Mouse (Mus musculus) gastrocnemius, adult 2 months (tissue): ENCODE results near the gene Sync. TPM values are rescaled to one million over a fixed set of nuclear protein-coding genes. Genes with fewer than 3 reads are reported as not detected.

Experiments
- DNase-seq: peaks from one replicate; pipeline ENCODE4 v3.0.0; 2022
- H3K27ac ChIP-seq: fragments of 200-600 bp; 2 replicates; pipeline ENCODE4 v1.8.1; 2022; ENCODE audit warnings: mild to moderate bottlenecking
- H3K4me3 ChIP-seq: fragments of 200-600 bp; 2 replicates; pipeline ENCODE4 v1.8.1; 2022; ENCODE audit warnings: mild to moderate bottlenecking, moderate library complexity
- CTCF ChIP-seq: fragments of 200-600 bp; IDR thresholded peaks from 2 replicates; pipeline ENCODE4 v1.8.1; 2022; ENCODE audit warnings: antibody characterized with exemption, mild to moderate bottlenecking, moderate library complexity
- intact Hi-C: fragments of 180-260 bp; cut with DNase I; formaldehyde crosslinking; loops from one replicate; pipeline ENCODE4 v1.15.1; 2025
- total RNA-seq, 2 experiments: library from RNA; stranded (reverse); gene quantifications; 2 replicates each; pipeline ENCODE4 v1.2.3; 2021

Gene Sync
- total RNA-seq, 2 experiments from 2014 or later = 39.9 to 46.5 TPM

DNA sequence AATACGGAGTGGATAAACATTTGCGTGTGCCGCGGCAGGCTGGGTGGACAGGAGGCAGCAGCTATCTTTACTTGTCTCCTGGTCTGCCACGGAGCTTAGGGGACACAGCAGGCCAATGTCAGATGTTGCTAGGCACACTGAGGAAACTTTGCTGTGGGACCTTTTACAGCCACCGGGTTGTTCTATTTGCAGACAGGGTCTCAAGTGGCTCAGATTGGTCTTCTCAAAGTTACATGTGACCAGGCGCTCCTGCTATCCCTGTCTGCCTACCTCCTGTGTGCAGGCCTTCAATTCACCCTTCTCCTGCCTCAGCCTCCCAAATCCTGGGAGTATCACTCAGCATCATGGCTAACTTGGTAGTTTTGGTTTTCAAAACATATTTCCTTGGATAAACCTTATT lies 8.6 kb downstream of the Sync start:
- peak overlapping the region; percentile 81 for H3K27ac ChIP-seq
- no peak for TF ChIP-seq CTCF
- peak; percentile 36 for DNase-seq
- H3K4me3 ChIP-seq = peak overlapping the region; percentile 30
- intact Hi-C loops = no loop called here

DNA sequence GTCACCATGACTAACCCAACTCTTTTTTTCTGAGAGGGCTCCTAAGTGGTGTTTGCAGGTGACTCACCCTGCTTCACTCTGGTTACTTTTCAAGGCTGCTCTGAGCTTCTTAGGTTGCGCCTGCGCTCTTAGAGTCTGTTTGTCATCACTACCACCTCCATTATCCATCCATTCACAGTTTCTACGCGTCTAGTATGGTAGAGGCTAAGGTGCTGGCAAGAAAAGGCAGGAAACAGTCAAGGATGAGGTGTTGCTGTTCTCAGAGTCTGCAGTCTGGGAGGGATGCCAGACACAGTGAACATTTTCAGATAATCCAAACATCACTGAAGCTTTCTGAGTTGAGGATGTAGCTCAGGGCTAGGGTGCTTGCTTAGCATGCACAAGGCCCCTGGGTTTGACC lies 10.3 kb downstream of the Sync start:
- intact Hi-C loops = no loop called here
- no peak for DNase-seq
- H3K27ac ChIP-seq = peak overlapping the region; percentile 86
- no peak overlapping the region for H3K4me3 ChIP-seq
- TF ChIP-seq CTCF = no peak

DNA sequence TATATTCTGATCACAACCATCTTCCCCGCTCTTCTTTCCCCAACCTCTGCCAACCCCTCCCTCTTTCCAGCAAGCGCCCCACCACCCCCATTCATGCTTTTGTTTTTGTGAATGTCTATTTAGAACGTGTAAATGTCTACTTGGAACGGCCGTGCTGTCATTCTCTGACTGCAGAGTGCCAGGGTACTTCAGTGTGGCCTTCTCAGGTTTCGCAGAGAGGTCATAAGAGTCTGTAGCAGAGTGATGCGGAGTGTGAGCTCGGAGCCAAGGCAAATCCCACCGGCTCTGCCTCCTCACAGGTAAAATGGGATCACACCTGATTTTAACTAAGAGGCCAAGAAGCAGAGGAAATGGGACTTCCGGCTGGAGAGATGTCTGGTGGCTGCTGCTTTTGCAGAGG lies 11.7 kb downstream of the Sync start:
- no peak for TF ChIP-seq CTCF
- Histone ChIP-seq H3K4me3 (no peak overlapping the region), H3K27ac (peak overlapping the region; percentile 86)
- peak; percentile 62 for DNase-seq
- intact Hi-C loops = no loop called here

DNA sequence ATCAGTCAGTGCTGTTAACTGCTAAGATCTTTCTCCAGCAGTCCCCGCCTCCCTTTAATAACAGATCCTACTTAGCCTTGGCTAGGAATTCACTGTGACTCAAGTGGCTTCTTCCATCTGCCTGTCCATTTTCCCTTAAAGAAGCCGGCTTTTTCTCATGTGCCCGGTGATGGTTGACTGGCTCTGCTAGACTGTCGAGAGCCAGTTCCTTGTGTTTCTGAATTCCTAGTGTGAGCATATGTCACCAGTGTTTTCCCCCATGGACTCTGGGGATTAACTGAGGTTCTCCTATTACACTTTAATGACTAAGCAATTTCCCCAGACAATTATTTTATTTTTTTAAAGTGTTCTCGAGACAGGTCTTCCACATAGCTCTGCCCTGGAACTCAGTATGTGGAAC lies 16.0 kb downstream of the Sync start:
- no peak for DNase-seq
- intact Hi-C loops = no loop called here
- no peak for TF ChIP-seq CTCF
- Histone ChIP-seq H3K27ac (peak overlapping the region; percentile 51; the same call in 1 of the 2 replicates), H3K4me3 (no peak overlapping the region)

DNA sequence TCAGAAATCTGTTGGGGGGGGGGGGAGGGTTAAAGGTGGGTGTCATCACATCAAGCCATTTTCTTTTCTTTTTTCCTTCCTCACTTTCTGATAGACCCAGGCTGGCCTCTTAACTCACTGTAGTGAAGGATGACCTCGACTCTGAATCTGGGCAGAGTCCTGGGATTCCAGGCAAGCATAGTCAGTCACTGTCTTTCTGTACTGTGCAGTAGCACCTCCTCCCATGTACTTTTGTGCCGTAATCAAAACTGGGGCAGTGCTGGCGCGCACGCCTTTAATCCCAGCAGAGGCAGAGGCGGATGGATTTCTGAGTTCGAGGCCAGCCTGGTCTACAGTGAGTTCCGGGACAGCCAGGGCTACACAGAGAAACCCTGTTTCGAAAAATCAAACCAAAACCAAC lies 16.4 kb downstream of the Sync start:
- no peak for TF ChIP-seq CTCF
- intact Hi-C loops = no loop called here
- peak overlapping the region; percentile 51; the same call in 1 of the 2 replicates for H3K27ac ChIP-seq
- no peak overlapping the region for H3K4me3 ChIP-seq
- DNase-seq = peak; percentile 32

DNA sequence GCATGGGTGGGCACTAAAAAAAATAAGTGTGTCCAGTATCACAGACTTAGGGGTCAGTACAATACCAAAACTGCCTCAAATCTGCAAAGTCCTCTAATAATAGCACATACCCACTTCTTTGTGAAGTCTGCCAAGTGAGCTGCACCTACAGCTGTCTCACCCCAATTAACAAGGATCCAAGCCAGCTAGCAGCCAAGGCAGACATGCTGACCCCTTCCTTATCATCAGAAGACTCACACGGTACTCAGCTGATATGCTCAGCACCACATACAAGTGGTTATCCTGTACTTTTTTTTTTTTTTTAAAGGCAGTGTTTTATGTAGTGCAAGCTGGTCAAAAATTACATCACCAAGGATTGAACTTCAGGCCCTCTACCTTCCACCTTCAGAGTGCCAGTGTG lies 16.9 kb downstream of the Sync start:
- intact Hi-C loops = no loop called here
- H3K4me3 ChIP-seq = no peak overlapping the region
- no peak for TF ChIP-seq CTCF
- no peak for DNase-seq
- H3K27ac ChIP-seq = peak overlapping the region; percentile 51

- no peak for DNase-seq
- intact Hi-C loops = no loop called here
- TF ChIP-seq CTCF = no peak
- H3K4me3 ChIP-seq = no peak overlapping the region
- no peak overlapping the region for H3K27ac ChIP-seq
Observed at GRCm38 (mm10) chr4:129307936-129308335, 20.5 kb downstream of the Sync start.

GRCm38 (mm10) chr4:129313886-129314285 lies 26.5 kb downstream of the Sync start:
- Histone ChIP-seq H3K27ac (no peak overlapping the region), H3K4me3 (no peak overlapping the region)
- no peak for DNase-seq
- no peak for TF ChIP-seq CTCF
- intact Hi-C loops = no loop called here

DNA sequence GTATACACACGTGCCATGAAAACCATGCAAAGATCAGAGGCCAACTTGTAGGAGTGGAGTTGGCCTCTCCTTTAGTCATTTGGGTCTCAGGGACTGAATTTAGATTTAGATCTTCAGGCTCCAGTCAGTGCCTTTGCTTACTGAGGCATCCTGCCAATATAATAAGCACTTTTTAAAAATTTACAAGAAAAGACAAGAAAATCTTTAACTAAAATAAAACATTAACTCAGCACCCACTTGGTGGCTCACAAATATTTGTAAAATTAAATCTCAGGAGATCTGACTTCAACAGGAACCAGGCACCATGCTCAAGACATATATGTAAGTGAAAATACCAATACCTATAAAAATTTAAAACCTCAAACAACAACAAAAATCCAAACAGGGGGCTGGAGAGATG lies 33.5 kb downstream of the Sync start:
- H3K4me3 ChIP-seq = no peak overlapping the region
- intact Hi-C loops = no loop called here

GRCm38 (mm10) chr4:129322042-129322441 lies 34.6 kb downstream of the Sync start:
- intact Hi-C loops = no loop called here
- no peak overlapping the region for H3K27ac ChIP-seq
- DNase-seq = no peak
- no peak overlapping the region for H3K4me3 ChIP-seq
- no peak for TF ChIP-seq CTCF

More for the DNA sequence above, 33.5 kb downstream of the Sync start:
- DNase-seq = no peak
- no peak overlapping the region for H3K27ac ChIP-seq
- TF ChIP-seq CTCF = no peak

- intact Hi-C loops = no loop called here
- TF ChIP-seq CTCF = no peak
- DNase-seq = no peak
- no peak overlapping the region for H3K27ac ChIP-seq
- no peak overlapping the region for H3K4me3 ChIP-seq
Observed at GRCm38 (mm10) chr4:129323491-129323890, 36.1 kb downstream of the Sync start.

DNA sequence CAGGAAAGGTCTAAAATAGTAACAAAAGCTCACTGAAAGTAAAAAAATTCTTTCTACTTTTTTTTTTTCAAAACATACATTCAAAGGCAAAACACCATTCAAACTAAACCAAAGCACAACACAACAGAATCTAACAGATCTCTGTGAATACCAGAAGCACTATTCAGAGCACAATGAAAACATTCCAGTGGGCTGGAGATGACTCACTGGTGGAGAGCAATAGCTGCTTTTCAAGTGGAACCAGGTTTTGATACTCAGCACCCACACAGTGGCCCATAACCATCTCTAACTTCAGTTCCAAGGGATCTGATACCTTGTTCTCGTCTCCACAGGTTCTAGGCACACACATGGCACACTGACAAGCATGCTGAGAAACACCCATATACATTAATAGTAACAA lies 37.3 kb downstream of the Sync start:
- Histone ChIP-seq H3K4me3 (no peak overlapping the region), H3K27ac (no peak overlapping the region)
- intact Hi-C loops = no loop called here
- no peak for DNase-seq
- TF ChIP-seq CTCF = no peak

DNA sequence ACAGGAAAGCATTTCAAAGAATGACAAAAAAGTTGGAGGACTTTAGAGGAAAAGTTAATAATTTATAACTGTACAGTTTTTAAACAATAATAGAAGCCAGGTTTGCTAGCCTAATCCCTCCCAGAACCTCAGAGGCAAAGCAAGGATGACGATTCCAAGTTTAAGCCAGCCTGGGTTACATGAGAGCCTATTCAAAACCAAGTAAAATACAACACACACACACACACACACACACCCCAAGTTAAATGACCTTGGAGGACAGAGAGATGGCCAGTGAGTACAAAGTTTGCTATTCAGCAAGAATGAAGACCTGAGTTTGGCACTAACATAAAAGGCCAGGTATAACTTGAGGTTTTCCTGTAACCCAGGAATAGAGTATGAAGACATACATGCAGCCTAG lies 38.8 kb downstream of the Sync start:
- H3K4me3 ChIP-seq = no peak overlapping the region
- H3K27ac ChIP-seq = peak overlapping the region; percentile 2; the same call in 1 of the 2 replicates
- no peak for DNase-seq
- intact Hi-C loops = no loop called here
- TF ChIP-seq CTCF = no peak

DNA sequence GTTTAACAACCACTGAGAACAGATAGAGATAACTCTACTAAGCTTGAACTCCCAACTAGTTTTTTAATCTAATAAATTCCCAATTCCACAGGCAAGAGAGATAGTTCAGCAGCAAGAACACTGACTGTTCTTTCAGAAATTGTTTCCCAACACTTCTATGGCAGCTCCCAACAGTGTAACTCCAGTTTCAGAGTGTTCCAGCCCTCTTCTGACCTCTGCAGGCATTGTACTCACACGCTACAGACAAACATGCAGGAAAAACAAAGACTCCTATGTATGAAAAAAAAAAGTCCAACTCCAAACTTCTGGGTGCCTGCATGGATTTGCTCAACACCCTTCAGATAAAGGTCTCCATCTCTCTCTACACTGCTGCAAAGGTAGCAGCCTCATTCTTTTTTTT lies 45.4 kb downstream of the Sync start:
- TF ChIP-seq CTCF = no peak
- H3K27ac ChIP-seq = no peak overlapping the region
- intact Hi-C loops = loop anchor here (5.0 kb wide), 1 partner anchor 141 kb away; no protein-coding TSS in a partner anchor
- no peak for DNase-seq
- H3K4me3 ChIP-seq = peak overlapping the region; percentile 82; the same call in 1 of the 2 replicates
